Mouse (Mus musculus): Measurements from ENCODE around the gene Auh.

GRCm38 (mm10) chr13:52831037-52831757 is 98.3 kb downstream of the Auh start:
- no peak for TF ChIP-seq POLR2A (IDR thresholded peaks at IDR 0.05; ENCODE audit: low read depth, low read length)
- TF ChIP-seq CTCF (IDR thresholded peaks at IDR 0.05; ENCODE audit: borderline replicate concordance, insufficient read depth, low read length), result no peak

Data from embryonic fibroblast, embryonic 13.5 days (primary cell).